Mouse (Mus musculus) layer of hippocampus, postnatal 10 days (tissue): ENCODE results near the gene H2afb2. TPM values are rescaled to one million over a fixed set of nuclear protein-coding genes. Genes with fewer than 3 reads are reported as not detected.

Source experiments
- DNase-seq, 2 experiments: peaks; one replicate each; pipeline ENCODE4 v3.0.0; 2021; ENCODE audit warnings: low spot score in 2 of 2
- long read RNA-seq: library from polyadenylated mRNA; stranded (forward); transcript quantifications from one replicate; pipeline ENCODE4 v2.0.0, GENCODE M21; 2023
- total RNA-seq, 2 experiments: library from RNA; stranded (reverse); gene quantifications; 2 replicates each; pipeline ENCODE4 v1.2.3; 2021

The H2afb2 gene
- not detected for total RNA-seq
- long read RNA-seq, result 0 reads

DNA sequence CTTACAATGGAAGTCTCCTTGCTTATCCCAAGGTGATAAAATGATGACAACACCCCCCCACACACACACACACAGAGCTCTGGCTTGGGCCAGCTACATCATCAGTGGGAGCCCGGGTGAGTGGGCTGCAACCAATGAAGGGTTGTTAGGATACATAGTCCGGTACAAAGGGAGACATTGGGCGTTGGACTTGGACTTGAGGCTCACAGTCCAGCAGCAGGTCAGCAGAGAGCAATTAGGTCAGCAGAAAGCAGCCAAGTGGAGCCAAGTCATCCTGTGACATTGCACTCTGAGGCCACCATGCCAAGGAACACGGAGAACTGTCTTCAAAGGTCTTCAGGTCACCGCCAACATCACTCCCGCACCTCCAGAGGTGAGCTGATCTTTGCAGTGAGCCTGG is at the start of gene H2afb2:
TSS of gene H2afb2 (plus strand) at position 301 of the 400 bp plus-strand sequence.
- DNase-seq, result no peak

Other genes starting within 250 kb of the H2afb2 start
- not detected for gene Cpxcr1, start 232.2 kb upstream of the H2afb2 start, total RNA-seq